Mouse (Mus musculus): ENCODE measurements around the gene Zdhhc1. TPM values are rescaled to one million over a fixed set of nuclear protein-coding genes. Genes with fewer than 3 reads are reported as not detected.

Gene Zdhhc1
- total RNA-seq, 1 experiment = 3.2 TPM

GRCm38 (mm10) chr8:105528206-105528605 is 31.5 kb upstream of the Zdhhc1 start:
- no peaks in the 10 kb centered on the region for H3K9me3 ChIP-seq (ENCODE audit: control insufficient read depth, insufficient read depth, low read depth, low read length)
- in situ Hi-C loops (cut with MboI; ENCODE audit: low sequenced_read_pairs in 2 of 2, unreplicated experiment in 2 of 2) = no loop called here
- DNase-seq (ENCODE audit: low read depth, low spot score) = no peak
- H3K9ac ChIP-seq (ENCODE audit: insufficient read depth, low read depth, low read length, poor library complexity, severe bottlenecking) = no peak overlapping the region
- no peak for TF ChIP-seq ZC3H11A (IDR thresholded peaks at IDR 0.05; ENCODE audit: borderline replicate concordance, low read depth, low read length)
- no peak for TF ChIP-seq HCFC1 (IDR thresholded peaks at IDR 0.05; ENCODE audit: borderline replicate concordance, insufficient read depth, low read length)
- TF ChIP-seq ZNF384 (IDR thresholded peaks at IDR 0.05; ENCODE audit: low read depth, low read length) = no peak
- TF ChIP-seq MAFK (IDR thresholded peaks at IDR 0.05; ENCODE audit: insufficient read depth, low read depth, low read length) = no peak
- no peak for TF ChIP-seq CHD2 (IDR thresholded peaks at IDR 0.05; ENCODE audit: low read depth, low read length)
- H3K36me3 ChIP-seq (ENCODE audit: control insufficient read depth, insufficient read depth, low read length, poor library complexity, severe bottlenecking) = peaks cover 9% of the 10 kb centered on the region; the same call in 1 of the 2 replicates
- no peak overlapping the region for H3K4me3 ChIP-seq (ENCODE audit: insufficient read depth in 1 of 2, low read depth in 1 of 2, low read length in 2 of 2, poor library complexity in 1 of 2, severe bottlenecking in 1 of 2)
- peaks cover 0 to 5% of the 10 kb centered on the region in 2 experiments; a peak in 1 of 4 replicates for H3K4me1 ChIP-seq (ENCODE audit: control insufficient read depth in 2 of 2, insufficient read depth in 2 of 2, low read length in 2 of 2, poor library complexity in 1 of 2)
- no peak overlapping the region for H3K27ac ChIP-seq (ENCODE audit: insufficient read depth, low read depth, low read length, poor library complexity, severe bottlenecking)

DNA sequence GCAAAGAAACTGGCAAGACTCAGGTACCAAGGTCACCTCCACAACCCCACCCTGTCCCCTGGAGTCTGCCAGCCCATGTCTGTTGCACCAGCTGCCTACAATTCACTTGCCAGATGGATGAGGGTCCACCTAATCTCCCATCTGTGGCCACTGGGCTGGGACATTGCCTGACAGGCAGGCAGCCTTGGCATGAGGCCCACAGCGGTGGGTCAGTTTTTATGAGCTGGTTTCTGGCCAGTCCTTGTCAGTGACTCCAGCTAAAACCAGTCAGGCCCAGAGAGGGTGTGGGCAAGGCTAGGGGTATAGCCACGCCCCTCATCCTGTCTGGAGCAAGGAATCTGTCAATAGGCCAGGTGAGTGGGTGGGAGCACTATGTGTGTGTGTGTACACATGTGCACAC is 30.4 kb upstream of the Zdhhc1 start:
- Histone ChIP-seq H3K27ac (ENCODE audit: insufficient read depth, low read depth, low read length, poor library complexity, severe bottlenecking) (no peak overlapping the region), H3K9ac (ENCODE audit: insufficient read depth, low read depth, low read length, poor library complexity, severe bottlenecking) (no peak overlapping the region), H3K4me3 (ENCODE audit: insufficient read depth in 1 of 2, low read depth in 1 of 2, low read length in 2 of 2, poor library complexity in 1 of 2, severe bottlenecking in 1 of 2) (no peak overlapping the region), H3K4me1 (ENCODE audit: control insufficient read depth in 2 of 2, insufficient read depth in 2 of 2, low read length in 2 of 2, poor library complexity in 1 of 2) (peaks cover 0 to 5% of the 10 kb centered on the region in 2 experiments; a peak in 1 of 4 replicates), H3K9me3 (ENCODE audit: control insufficient read depth, insufficient read depth, low read depth, low read length) (no peaks in the 10 kb centered on the region), H3K36me3 (ENCODE audit: control insufficient read depth, insufficient read depth, low read length, poor library complexity, severe bottlenecking) (peaks cover 18% of the 10 kb centered on the region; the same call in 1 of the 2 replicates)
- in situ Hi-C loops (cut with MboI; ENCODE audit: low sequenced_read_pairs in 2 of 2, unreplicated experiment in 2 of 2) = no loop called here
- no peak for DNase-seq (ENCODE audit: low read depth, low spot score)
- TF ChIP-seq ZNF384 (IDR thresholded peaks at IDR 0.05; ENCODE audit: low read depth, low read length) (no peak), ZC3H11A (IDR thresholded peaks at IDR 0.05; ENCODE audit: borderline replicate concordance, low read depth, low read length) (no peak), MAFK (IDR thresholded peaks at IDR 0.05; ENCODE audit: insufficient read depth, low read depth, low read length) (no peak), HCFC1 (IDR thresholded peaks at IDR 0.05; ENCODE audit: borderline replicate concordance, insufficient read depth, low read length) (no peak), CHD2 (IDR thresholded peaks at IDR 0.05; ENCODE audit: low read depth, low read length) (no peak)

DNA sequence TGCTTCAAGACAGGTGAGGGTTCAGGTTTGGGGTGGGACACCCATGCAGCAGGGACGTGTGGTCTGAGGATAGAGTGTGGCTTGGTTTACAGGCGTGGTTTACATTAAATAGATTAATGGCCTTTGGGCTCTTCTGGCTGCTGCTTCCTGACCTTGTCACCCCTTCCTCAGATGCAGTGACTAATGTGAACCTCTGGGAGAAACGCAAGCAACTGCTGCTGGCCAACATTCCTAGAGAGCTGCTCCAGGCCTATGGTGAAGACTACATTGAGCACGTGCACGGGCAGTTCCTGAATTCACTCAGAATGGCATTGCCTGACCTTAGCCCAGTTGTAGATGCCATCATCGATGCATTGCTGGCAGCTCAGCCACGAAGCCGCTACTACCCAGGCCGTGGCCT is 26.2 kb upstream of the Zdhhc1 start:
- no peak overlapping the region for H3K27ac ChIP-seq (ENCODE audit: insufficient read depth, low read depth, low read length, poor library complexity, severe bottlenecking)
- in situ Hi-C loops (cut with MboI; ENCODE audit: low sequenced_read_pairs in 2 of 2, unreplicated experiment in 2 of 2) = no loop called here
- TF ChIP-seq ZNF384 (IDR thresholded peaks at IDR 0.05; ENCODE audit: low read depth, low read length) (no peak), CHD2 (IDR thresholded peaks at IDR 0.05; ENCODE audit: low read depth, low read length) (no peak), ZC3H11A (IDR thresholded peaks at IDR 0.05; ENCODE audit: borderline replicate concordance, low read depth, low read length) (no peak), HCFC1 (IDR thresholded peaks at IDR 0.05; ENCODE audit: borderline replicate concordance, insufficient read depth, low read length) (no peak), MAFK (IDR thresholded peaks at IDR 0.05; ENCODE audit: insufficient read depth, low read depth, low read length) (no peak)
- H3K36me3 ChIP-seq (ENCODE audit: control insufficient read depth, insufficient read depth, low read length, poor library complexity, severe bottlenecking) = peaks cover 20% of the 10 kb centered on the region; the same call in 1 of the 2 replicates
- no peak for DNase-seq (ENCODE audit: low read depth, low spot score)
- H3K9me3 ChIP-seq (ENCODE audit: control insufficient read depth, insufficient read depth, low read depth, low read length) = no peaks in the 10 kb centered on the region
- H3K9ac ChIP-seq (ENCODE audit: insufficient read depth, low read depth, low read length, poor library complexity, severe bottlenecking) = no peak overlapping the region
- H3K4me1 ChIP-seq (ENCODE audit: control insufficient read depth in 2 of 2, insufficient read depth in 2 of 2, low read length in 2 of 2, poor library complexity in 1 of 2) = peaks cover 0 to 19% of the 10 kb centered on the region in 2 experiments; a peak in 2 of 4 replicates
- H3K4me3 ChIP-seq (ENCODE audit: insufficient read depth in 1 of 2, low read depth in 1 of 2, low read length in 2 of 2, poor library complexity in 1 of 2, severe bottlenecking in 1 of 2) = no peak overlapping the region

DNA sequence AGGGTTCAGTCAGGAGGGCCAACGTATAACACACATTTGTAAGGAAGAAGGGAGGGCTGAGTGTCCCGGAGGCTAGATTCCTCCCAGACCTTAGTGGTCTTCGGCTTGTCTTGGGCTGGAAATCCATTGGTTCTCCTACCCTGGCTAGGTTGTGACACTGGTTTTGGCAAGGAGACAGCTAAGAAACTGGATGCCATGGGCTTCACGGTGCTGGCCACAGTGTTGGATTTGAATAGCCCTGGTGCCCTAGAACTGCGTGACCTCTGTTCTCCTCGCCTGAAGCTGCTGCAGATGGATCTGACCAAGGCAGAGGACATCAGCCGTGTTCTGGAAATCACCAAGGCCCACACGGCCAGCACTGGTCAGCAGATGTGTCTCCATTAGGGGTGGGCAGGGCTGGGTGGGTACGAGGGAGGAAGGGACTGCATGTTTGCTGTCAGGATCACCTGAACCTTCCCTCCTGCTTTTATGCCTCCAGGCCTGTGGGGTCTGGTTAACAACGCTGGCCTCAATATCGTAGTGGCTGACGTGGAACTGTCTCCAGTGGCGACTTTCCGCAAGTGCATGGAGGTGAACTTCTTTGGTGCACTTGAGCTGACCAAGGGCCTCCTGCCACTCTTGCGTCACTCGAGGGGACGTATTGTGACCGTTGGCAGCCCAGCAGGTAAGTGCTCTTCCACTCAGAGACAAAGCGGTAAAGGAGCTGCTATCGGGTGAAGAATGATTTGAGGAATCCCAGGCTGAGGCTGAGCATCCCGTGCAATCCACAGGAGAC is 25.5 kb upstream of the Zdhhc1 start:
- no peak for DNase-seq (ENCODE audit: low read depth, low spot score)
- no peaks in the 10 kb centered on the region for H3K9me3 ChIP-seq (ENCODE audit: control insufficient read depth, insufficient read depth, low read depth, low read length)
- H3K36me3 ChIP-seq (ENCODE audit: control insufficient read depth, insufficient read depth, low read length, poor library complexity, severe bottlenecking) = peaks cover 20% of the 10 kb centered on the region; the same call in 1 of the 2 replicates
- H3K27ac ChIP-seq (ENCODE audit: insufficient read depth, low read depth, low read length, poor library complexity, severe bottlenecking) = no peak overlapping the region
- in situ Hi-C loops (cut with MboI; ENCODE audit: low sequenced_read_pairs in 2 of 2, unreplicated experiment in 2 of 2) = no loop called here
- no peak overlapping the region for H3K9ac ChIP-seq (ENCODE audit: insufficient read depth, low read depth, low read length, poor library complexity, severe bottlenecking)
- no peak overlapping the region for H3K4me3 ChIP-seq (ENCODE audit: insufficient read depth in 1 of 2, low read depth in 1 of 2, low read length in 2 of 2, poor library complexity in 1 of 2, severe bottlenecking in 1 of 2)
- no peak for TF ChIP-seq MAFK (IDR thresholded peaks at IDR 0.05; ENCODE audit: insufficient read depth, low read depth, low read length)
- no peak for TF ChIP-seq HCFC1 (IDR thresholded peaks at IDR 0.05; ENCODE audit: borderline replicate concordance, insufficient read depth, low read length)
- TF ChIP-seq ZNF384 (IDR thresholded peaks at IDR 0.05; ENCODE audit: low read depth, low read length) = no peak
- TF ChIP-seq ZC3H11A (IDR thresholded peaks at IDR 0.05; ENCODE audit: borderline replicate concordance, low read depth, low read length) = no peak
- no peak for TF ChIP-seq CHD2 (IDR thresholded peaks at IDR 0.05; ENCODE audit: low read depth, low read length)
- H3K4me1 ChIP-seq (ENCODE audit: control insufficient read depth in 2 of 2, insufficient read depth in 2 of 2, low read length in 2 of 2, poor library complexity in 1 of 2) = peaks cover 0 to 19% of the 10 kb centered on the region in 2 experiments; a peak in 2 of 4 replicates

Data from ES-E14 (cell line).